Mouse (Mus musculus) spleen, postnatal 14 days (tissue): ENCODE measurements around the gene Pxk.
"Not testable (repeated sequence)": the region's sequence is repeated elsewhere in the genome, so short reads cannot be mapped to it uniquely, and the experiment has no call there.

ENCODE experiments used
- DNase-seq, 2 experiments: peaks; one replicate each; pipeline ENCODE4 v3.0.0; 2021 to 2022; ENCODE audit warnings: low spot score in 2 of 2

Pxk gene

DNA sequence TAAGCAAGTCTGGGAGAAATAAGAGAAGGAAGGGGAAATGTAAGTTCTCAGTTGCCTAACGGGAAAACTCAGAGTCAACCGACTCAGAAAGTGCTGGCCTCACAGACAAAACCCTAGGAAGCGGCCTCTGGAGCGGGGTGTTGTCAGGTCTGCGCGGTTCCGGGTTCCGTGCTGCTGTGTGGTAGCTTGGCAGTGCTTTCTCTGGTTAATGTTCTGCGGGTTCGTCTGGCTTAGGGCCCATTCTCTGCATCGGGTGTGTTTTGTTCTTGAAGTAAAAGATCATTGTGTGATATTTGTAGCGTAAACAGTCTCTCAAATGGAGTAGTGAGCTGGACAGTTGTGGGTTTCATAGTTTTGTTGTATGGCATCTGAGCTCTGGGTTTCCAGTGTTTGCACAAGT, 4.7 kb downstream of the Pxk start:
- DNase-seq: no peak

DNA sequence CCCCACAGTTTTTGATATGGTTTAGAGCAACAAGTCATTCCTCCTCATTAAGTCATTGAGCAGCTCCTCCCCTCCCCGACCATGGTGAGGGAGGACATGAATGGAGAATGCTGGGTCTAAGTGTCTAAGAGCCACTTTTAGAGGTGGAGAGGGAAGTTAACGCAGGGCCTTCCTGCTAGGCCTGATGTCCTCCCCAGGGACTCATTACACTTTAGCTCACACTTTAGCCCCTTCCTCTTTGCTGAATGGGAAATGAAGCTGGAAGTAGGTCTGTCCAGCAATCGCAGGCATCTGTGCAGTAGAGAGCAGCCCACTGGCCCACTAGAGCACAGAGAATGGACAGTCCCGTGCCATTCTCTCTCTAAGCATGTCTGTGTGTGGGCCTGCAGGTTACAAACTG, 10.0 kb downstream of the Pxk start:
- DNase-seq: no peak

DNA sequence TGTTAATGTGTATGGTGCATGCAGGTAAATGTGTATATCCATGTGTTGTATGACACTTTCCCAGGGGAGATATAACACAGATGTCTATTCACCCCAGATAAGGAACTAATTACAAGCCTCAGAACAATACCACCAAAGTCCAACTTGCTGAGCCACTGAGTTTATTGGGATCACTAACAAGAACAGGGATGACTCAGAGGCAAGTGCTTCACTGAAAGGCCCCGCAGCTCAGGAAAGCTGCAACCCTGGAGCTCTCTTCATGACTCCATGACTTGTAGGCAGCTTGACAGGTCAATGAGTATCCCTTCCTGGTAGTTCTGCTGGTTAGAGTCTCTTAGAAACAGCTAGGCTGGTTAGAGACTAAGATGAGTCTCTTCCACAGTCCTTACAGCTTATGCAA, 11.0 kb downstream of the Pxk start:
- DNase-seq: no peak

DNA sequence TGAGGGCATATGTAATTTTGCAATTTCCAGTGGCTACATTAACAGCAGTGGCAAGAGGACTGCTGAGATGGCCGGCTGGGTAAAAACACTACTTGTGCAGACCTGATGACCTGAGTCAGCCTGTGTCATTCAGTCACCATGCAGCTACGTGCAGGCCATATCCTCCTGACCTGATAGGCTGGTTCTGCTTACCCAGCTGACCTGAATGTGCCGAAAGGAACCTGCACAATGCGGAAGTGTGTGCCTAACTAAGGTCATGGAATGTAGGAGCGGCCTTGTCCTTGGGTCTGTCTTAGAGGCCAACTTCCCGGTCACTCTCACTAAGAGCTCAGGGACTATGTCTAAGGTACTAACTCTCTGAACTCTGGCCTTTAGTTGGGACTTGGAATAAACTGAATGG, 13.5 kb downstream of the Pxk start:
- DNase-seq: no peak

DNA sequence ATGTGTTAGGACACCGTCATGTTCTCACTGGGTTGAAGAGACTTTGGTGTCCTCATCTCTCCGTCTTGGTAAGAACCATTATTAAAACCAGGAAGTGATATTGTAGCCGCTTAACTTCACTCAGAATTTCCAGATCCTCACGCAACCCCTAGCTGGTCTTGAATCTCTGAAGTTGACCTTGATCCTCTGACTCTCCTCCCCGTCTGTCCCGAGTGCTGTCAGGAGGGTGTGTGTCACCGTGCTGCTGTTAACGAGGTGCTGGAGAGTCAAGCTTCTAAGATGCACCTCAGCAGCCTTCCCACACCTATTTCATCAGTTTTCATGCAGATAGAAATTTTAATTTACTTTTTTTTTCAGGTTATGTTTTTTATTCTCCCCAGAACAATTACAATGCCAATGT, 14.0 kb downstream of the Pxk start:
- no peak for DNase-seq

DNA sequence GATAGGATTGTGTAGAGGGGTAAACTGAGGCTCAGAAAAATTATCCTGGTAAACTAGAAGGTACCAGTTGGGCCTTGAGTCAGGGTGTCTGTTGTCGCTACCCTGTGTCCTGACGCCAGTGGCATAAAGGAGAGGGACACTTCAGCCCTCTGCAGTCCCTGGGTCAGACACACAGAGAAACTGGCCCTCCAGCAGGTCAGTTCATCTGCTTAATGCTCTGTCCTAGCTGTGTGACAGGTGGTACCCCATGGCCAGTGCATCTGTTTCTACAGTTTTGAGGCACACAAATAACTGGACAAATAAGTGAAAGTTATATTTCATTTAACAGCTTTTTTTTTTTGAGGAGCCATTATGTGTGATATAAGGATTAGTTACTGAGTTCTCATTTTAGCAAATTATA, 15.6 kb downstream of the Pxk start:
- DNase-seq: no peak

DNA sequence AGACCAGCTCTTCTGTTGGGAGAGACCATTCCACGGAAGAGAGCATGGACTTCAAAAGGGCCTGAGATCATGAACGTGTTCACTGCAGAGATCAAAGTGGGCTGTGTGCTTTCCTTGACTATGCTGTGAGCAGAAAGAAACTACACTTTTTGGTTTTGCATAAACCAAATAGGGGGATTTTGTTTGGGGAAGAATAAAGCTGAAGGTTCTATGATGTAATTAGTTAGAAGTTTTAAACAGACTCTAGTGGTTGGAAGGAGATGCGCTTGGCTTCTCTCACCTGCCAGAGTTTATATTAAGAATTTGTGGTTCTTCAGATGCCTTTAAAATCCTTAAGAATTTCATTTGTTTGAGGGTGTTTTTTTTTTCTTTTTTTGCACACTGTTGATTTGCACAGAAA, 16.3 kb downstream of the Pxk start:
- no peak for DNase-seq

DNA sequence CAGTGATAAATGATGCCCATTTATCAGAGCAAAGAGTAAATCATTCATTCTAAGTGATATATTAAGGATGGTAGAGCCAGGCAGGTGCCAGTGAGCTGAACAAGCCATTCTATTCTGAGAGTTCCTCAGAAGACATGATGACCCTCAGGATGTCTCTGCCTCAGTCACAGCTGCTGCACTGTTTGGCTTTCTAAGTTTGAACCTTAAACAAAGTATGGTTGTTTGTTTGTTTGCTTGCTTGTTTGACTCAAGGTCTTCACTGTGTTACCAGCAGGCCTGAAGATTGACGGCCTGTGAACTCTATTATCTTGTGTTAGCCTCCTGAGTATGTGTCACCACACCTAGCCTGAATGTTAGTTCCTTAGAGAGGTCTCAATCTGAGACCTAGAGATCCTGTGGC, 16.7 kb downstream of the Pxk start:
- DNase-seq: no peak

DNA sequence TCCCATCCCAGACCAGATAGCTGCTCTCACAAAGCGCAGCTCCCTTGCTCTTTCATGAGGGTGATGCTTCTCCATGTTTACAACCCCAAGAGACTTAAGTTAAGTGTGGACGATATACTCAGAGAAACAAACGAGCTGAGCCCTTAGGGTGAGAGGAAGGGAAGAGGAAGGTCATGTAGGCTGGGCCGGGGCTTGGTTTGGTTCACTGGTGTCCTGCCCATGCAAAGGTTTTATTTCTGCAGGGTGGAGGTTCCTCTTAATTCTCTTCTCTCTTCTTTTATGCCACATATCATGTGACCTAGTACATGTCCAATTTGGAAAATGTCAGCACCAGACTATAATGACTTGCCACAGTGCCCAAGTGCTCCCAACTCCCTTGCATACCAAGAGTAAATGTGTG, 17.8 kb downstream of the Pxk start:
- DNase-seq: no peak

DNA sequence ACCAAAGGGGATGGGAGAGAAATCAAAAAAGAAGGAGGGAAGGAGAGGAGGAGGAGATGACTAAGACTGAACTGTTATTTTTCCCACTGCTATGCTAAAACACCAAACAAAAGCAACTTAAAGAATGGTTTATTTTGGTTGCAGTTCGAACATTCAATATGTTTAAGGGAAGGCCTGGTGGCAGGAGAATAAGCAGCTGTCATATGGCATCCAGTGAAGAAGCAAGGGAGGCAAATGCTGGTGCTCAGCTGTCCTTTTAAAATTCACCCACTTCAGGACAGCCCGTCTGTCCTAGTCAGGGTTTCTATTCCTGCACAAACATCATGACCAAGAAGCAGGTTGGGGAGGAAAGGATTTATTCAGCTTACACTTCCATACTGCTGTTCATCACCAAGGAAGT, 19.4 kb downstream of the Pxk start:
- DNase-seq: no peak

DNA sequence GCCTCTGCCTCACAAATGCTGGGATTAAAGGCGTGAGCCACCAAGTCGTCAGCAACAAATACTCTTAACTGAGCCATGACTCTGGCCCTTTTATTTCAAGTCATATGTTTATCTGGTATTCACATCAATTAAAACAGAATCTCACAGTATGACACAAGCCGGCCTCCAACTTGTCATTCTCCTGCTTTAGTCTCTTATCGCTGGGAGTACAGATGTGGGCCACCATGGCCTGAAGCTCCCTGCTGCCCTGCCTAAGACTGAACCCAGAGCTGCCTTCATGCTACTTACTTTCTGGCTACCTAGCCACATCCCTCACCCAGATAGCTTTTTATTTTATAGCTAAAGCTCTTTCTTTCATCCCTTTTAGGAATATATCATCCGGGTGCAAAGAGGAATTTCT, 21.4 kb downstream of the Pxk start:
- DNase-seq: no peak

DNA sequence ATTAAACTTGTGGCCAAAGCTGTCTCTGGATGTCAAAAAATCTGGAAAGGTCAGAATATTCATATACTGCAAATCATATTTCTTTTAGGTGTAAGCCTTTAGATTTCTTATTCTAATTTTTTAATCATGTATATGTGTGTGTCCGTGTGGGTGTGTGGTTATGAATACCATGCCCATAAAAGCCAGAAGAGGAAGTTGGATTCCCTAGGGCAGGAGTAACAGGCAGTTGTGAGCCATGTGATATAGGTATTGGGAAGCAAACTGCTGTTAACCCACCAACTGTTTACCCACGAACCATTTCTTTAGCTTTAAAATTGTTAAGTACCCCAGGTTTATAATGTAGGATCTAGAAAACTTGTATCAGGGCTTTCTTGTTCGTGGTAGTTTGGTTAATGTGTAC, 21.9 kb downstream of the Pxk start:
- no peak for DNase-seq

DNA sequence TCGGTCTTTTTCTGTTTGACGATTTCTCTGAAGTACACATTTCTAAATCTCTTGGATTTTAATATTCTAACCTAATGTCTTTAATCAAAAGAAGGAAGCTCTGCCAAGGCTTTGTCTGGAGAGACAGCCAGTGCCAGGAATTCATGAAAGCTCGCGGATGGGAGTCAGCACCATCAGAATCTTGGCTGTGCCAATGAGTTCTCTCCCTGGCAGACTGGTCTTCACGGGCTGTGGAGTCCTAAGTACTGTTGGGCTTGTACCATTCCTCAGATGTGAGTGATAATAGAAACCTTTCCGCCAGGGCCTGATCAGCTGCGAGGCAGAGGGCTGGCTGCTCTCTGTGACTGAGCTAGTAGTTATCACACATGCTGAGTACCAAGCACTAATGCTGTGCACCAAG, 25.1 kb downstream of the Pxk start:
- DNase-seq: no peak

DNA sequence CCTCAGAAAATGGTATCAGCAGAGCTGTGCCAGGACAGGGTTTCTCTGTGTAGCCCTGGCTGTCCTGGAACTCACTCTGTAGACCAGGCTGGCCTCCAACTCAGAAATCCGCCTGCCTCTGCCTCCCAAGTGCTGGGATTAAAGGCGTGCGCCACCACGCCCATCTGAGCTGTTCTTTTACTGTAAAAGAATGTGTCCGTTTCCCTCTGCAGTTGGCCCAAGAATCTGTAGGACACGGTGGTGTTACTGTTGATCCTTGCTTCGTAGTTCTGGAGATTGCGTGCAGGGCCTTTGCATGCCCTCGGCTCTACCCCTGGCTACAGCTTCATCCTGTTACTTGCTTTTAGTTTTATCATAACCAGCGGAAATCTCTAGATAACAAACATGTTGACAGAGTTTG, 25.6 kb downstream of the Pxk start:
- not testable (repeated sequence) for DNase-seq

DNA sequence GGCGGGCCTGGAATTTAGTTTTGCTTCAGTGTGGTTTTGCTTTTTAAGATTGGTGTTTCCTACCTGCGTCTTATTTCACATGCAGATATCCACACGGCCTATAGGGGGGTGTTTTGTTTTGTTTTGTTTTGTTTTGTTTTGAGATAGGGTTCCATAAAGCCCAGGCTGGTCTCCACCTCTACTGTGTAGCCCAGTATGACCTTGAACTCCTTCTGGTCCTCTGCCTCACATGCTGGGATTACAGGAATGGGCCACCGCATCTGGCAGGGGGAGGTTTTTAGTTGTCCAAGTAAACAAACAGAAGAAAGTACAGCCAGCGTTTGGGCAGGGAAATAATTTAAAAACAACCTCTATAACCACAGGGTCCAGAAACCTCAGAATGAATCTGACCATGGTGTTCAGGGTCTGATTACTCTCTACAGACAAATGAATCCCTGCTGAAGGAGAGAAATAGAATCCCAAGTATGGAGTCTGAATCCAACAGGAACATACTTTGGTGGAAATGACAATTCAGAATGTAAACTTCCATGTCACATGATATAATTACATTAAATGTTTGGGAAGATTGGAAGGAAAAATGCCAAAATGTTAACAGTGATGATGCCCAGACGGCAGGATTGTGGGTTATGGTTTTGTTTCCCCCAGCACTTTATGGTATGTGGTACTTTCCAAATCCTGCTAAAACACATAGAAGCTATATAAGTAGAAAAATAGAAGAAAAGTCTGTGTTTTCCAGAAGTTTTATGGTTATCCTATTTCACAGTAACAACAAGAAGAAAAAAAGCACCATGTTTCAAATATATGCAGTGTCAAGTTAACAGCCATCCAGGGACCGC, 26.3 kb downstream of the Pxk start:
- no peak for DNase-seq

DNA sequence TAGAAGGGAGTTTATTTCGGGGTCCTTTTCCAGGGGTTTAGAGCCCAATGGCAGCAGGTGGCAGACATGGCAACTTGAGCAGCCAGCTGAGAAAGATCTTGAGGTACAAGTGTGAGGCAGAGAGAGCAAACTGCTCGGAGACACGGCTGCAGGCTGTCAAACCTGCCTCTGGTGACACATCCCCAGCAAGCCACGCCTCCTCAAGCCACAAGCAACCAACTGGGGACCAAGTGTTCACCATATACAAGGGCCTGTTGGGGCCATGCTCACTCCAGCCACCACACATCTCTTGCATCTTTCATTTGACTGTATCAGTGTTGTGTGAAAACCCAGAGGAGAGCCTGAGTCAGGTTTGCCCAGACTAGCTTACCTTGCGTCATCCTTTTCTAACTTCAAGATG, 30.0 kb downstream of the Pxk start:
- no peak for DNase-seq

DNA sequence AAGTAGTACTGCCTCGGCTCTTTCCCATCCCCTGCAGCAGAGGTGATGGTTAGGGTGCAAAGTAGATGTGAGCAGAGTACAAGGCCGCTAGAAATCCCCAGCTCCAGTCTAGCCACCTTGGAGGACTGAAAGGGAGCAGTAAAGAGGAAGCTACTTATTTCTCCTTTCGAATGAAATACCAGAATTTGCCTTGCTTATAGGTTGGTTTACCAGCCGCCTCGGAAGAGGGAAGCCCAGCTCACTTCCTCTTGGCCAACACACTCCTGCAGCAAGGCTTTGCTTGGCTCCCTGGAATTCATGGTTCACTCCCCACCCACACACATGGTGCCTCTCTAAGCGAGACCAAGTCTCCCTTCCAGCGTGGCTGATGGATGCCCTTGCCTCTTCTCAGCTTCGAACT, 34.8 kb downstream of the Pxk start:
- DNase-seq: no peak

DNA sequence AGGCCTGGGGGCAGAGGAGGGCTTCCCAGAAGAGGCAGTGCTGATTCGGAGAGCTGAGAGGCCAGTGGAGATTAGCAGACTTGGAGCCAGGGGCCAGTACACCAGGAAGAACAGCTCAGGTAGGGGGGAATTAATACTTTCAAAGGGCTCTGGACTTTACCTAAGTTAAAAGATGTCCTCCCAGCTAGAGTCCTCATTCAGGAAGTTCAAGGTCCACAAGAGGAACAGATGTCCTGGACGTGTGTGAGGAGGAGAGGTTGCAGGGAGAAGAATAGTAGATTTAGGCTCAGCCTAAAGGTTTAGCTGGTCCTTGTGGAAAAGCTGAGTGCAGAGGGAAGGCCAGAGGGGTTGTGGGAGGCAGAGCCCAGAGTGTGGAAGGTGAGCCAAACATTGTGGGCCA, 36.2 kb downstream of the Pxk start:
- DNase-seq: no peak

DNA sequence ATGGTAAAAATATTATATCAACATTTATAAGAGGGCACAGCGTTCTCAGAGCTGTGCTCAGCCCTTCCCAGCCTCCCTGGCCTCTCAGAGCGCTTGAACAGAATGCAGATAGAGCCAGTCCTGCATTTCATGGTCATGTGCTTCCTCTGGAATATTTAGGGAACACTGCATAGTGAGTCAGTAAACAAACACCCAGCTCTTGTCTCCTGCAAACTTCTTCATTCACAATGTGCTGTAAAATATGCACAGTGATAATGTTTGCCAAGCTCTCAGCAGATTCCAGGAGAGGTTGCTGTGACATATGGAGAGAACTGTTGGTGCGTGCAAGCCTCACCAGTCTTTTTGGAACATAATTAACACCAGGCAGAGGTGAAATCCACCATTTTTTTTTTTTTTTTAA, 37.1 kb downstream of the Pxk start:
- no peak for DNase-seq

DNA sequence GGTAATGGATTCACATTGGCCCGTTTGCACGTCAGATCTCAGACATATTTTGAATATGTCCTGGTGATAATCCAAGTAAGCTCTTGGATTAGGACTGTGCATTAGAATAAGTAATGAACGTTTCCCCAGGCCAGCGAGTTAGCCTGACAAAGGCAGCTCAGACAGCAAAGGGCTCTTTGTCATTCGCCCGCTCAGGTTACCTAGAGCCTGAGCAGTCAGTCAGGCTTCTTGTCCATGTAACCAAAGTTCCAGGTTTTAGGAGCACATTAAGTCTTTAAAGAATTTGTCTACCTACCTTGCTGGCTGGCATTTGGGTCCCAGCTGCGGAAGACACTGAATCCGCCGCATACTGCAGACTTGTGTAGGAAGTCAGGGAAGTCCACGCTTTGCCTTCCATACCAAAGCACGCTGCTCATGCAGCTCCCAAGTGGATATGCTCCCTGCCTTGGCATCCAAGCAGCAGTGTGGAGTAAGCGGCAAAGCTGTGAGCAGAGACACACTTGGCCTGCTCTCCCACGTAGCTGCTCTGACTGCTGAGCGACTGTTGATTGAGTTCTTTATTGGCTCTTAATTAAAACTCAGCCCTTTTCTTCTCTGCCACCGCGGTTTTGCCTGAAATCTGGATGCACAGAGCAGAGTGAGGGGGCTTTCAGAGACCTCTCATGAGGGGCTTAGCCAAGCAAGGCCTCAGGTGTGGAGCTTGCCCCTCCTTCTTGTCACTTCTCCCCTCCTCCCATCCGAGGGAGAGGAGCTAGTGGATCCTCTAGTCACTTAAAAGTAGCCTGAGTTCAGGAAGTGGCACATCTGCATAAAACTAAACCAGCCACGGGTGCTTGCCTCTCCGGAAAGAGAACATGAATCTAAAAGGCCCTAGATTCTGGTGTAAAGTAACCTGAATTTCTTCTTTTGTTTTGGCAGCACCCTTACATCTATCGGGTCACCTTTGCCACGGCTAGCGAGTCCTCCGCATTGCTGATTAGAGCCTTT, 42.0 kb downstream of the Pxk start:
- DNase-seq: no peak

DNA sequence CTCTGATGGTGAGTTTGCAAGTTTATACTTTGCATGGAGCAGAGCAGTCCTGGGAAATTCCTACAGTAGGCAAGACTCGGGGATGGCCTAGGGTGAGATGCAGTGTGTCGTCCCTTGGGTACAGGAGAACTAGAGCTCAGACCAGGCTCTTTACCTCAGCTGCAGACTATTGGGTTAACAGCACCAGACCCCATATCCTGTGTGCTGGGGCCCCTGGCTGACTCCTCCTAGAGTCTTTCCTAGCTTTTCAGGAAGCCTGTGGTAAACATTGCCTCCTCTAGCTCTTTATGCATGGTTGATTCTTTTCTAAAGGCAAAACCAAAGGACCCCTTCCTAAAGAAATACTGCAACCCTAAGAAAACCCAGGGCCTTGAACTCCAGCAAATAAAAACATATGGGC, 43.1 kb downstream of the Pxk start:
- no peak for DNase-seq

DNA sequence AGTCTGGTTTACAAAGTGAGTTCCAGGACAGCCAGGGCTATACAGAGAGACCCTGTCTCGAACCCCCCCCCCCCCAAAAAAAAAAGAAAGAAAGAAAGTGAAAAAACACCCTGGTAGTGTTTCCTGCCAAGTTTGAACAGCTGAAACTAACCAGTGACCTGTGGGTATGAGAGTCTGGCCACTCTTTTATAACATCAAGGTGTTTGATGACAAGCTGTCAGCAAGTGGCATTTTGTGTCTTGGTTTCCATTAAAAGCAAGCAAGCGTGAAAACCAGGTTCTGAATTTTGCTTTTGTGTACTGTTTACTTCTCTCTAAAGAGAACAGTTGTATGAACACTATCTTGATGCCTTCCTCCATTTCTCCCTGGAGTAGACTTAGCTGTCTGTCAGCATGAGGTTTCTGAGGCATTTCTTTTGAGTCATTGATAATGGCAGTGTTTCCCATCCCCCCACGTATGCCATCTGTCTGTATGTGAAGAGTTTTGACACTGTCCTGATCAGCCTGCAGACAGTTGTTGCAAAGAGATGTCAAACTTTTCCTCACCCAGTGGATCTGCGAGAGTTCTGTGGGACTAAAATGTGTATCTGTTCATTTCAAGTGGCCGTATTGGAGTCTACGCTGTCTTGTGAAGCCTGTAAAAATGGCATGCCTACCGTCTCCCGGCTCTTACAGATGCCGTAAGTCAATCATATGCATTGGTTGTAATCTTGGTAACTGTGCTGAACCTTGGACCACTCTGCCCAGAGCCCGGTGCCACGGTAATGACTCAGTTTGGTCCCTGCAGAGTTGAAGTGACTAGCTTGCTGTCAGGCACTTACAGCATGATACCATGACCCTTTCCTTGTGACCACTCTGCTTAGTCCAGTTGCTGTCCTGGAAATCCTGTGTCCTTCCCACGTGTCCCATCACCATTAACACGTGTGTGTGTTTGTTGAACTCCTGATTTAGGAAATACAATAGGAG, 47.9 kb downstream of the Pxk start:
- no peak for DNase-seq
